Mouse (Mus musculus) frontal cortex, postnatal 25 days (tissue): ENCODE data around the gene Ucn3.
A peak's percentile ranks its signal among the peaks of the same experiment; 100 is the strongest.
"Not testable (repeated sequence)": the region's sequence is repeated elsewhere in the genome, so short reads cannot be mapped to it uniquely, and the experiment has no call there.

Experiments used
- DNase-seq, 2 experiments: peaks; one replicate each; pipeline ENCODE4 v3.0.0; 2022; ENCODE audit warnings: low spot score in 2 of 2

Ucn3 gene

DNA sequence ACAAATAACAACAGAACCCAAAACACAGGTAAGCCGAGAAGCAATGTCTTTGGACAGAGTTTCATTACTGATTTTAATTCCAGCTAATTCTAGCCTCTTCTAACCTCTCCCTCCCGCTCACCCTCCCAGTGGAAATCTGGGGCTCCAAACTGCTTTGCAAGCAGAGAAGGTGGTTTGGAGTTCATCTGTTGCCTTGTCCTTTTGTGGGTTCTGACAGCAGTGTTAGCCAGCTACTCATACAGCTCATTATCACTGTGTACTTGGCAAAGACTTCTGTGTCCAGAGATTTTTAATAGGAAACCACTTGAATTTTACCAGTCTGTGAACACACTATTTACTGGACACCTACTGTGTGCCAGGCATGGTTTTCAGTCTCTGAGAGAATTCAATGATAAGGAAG lies at the start of gene Ucn3:
Gene Ucn3 (minus strand): TSS at position 101 of the 400 bp plus-strand sequence.
- no peak for DNase-seq

DNA sequence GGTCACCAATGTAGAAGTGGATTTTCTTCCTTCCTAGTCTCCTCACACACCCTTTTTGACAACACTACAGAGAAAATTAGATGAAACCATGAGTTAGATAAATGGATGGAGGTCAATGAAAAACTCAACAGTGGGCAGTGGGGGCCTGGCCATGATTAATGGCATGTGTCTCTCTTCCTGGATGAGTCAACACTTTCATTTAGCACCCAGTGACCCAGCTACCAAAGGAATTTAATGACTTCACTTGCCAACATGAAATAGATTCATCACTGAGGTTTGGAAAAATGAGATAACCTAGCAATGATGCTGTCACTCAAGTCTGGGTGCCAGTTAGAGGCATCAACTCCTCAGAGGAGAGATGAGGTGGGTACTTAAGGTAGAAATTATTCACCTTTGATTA lies 46.9 kb upstream of the Ucn3 start:
- no peak for DNase-seq

DNA sequence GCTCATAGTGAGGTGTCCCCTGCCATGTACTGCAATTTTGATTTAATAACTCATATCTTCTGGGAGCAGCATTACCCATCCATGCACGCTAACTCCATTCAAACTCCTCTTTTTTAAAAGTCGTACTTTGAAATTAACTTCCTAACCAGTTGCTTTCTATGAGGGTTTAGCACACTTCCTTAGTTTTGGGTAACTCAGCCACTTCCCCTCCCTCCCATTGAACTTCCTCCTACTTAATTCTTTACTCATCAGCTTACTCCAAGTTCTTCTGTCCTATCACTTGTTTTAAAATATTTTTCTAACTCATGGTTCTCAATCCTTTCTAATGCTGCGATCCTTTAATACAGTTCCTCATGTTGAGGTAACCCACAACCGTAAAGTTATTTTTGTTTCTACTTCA lies 23.7 kb upstream of the Ucn3 start:
- no peak for DNase-seq

DNA sequence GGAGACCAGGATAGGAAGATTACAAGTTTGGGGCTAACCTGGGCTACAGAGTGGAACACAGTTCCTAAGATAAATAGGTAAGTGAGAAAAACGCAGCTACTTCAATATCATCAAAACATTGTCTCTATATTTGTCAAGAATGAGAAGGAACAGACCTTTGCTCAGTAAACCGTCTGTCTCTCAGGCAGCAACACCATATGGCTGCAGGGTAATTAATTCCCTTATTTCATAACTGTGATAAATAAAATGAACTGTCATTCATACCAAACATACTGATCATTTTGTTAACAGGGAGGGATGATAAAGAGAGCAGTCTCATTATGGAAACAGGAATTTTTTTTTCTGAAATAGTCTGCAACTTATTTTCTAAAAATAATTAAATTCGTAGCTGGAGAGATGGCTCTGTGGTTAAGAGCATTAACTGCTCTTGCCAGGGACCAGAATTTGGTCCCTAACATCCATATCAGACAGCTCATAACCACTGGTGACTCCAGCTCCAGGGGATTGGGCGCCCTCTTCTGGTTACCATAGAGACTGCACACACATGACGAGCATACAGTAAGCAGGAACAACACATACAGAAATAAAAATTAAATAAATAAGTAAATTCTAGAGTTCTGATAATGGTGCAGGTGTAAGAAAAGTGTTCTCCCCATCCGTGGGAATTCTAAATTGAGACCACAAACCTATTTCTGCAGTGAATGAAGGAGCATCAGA lies 6.2 kb upstream of the Ucn3 start:
- DNase-seq: no peak

DNA sequence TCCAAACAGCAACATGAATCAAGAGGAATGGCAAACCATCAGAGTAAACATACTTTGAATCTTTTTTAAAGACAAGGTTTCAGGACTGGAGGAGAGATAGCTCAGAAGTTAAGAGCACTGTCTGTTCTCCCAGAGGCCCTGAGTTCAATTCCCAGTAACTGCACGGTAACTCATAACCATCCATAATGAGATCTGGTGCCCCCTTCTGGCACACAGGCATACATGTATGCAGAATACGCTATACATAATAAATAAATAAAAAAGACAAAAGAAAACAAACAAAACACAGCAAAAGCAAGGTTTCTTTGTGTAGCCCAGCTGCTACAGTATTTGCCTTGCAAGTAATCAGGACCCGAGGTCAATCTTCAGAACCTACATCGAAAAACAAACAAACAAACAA lies 4.3 kb upstream of the Ucn3 start:
- DNase-seq: no peak

GRCm38 (mm10) chr13:3947267-3947666 lies 2.1 kb upstream of the Ucn3 start:
- DNase-seq: no peak

- DNase-seq: no peak
Observed at GRCm38 (mm10) chr13:3944699-3945098, 450 bp downstream of the Ucn3 start.

GRCm38 (mm10) chr13:3926046-3926445 lies 19.1 kb downstream of the Ucn3 start:
- DNase-seq: no peak

DNA sequence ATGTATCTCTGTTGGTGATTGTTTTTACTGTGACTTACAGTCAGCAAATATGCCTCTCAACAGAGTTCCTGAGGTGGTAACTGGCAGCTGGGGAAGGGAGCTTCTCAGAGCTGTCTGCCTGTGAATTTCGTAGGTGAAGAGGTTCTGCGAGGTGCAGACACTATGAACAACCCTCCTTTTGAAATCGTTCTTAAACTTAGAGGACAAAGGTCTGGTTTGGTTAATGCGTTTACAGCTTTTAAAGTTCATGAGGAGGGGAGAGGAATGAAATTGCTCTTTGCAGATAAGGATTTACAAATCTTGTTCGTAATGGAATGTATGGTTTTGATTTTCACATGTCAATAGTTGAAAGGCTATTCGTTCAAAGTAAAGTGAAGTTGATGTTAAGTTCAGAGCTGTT lies 19.5 kb downstream of the Ucn3 start:
- no peak for DNase-seq

DNA sequence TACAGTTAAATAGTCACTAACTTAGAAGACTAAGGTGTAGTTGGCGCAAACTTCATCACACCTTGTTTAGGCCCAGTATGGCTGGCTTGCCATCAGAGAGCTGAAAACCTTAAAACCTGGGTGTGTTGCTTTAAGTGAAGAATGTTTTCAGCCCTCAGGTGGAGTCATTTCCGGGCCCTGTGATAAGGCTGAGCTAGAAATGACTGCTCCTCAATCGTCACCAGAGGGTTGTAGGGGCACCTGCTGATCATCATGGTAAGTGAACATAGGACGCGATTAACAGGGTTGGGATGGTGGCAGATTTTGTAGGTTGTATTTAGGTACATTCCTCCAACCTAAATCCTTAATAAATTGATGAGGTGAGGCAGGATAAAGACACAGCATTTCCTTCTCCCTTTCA lies 20.7 kb downstream of the Ucn3 start:
- DNase-seq: no peak

- DNase-seq: peak; percentile 80
Observed at GRCm38 (mm10) chr13:3917571-3918311, 27.4 kb downstream of the Ucn3 start, which contains the start of the genes Net1 and Tubal3. Net1 (minus strand) TSS chr13:3918220. Tubal3 (plus strand) TSS chr13:3918274.

- no peak for DNase-seq
Observed at GRCm38 (mm10) chr13:3913504-3913903, 31.6 kb downstream of the Ucn3 start.

DNA sequence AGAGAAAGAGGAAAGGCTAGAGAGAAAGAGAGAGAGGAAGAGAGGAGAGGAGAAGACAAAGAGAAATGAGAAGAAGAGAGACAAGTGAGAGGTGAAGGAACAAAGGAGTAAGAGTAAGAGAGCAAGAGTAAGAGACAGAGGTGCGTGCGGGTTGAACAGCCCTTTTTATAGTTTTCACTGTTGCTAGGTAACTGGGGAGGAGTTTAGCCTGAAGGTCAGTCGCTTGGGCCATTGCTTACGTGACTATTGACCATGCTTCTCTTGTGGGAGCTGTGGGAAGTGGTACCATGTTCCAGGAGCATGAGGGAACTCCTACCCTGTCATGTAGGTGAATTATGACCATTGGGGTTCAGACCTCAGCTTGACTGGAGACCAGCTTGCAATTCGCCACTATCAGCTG lies 34.8 kb downstream of the Ucn3 start:
- no peak for DNase-seq

DNA sequence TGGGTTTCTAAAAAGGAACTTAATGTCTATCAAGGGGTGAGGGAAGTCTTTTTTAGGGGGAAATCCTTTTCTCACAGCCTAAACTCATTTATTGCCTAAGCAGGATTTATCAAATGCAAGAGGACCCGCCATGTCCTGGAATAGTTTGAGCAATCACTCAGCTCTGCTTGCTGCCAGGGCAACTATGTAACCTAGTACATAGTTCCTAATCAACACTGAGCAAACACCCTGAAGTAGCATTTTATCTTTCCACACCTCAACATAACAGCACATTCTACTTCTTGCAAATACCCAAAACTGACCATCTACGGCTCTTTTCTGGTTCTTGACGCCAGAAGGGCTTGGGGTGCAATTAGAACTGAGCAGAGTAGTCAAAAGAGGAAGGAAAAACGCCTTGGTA lies 36.9 kb downstream of the Ucn3 start:
- no peak for DNase-seq

- DNase-seq: no peak
Observed at GRCm38 (mm10) chr13:3907151-3907696, 37.9 kb downstream of the Ucn3 start.

DNA sequence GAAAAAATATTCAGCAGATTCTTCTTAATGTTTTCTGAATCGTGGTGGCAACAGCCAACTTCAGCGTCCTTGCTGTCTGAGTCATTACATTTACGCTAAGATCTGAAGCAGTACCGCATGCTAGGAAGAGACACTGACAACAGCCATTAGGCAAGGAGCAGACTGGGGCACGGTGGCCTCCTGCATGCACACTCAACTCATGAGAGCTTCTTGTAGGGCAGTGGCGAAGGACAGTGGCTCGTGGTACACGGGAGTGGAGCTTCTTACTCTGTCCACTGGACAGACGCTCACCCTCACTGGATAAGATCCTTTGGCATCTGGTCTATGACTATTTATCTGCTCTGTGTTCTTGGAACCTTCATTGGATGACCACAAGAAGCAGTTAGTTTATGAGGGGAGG lies 45.8 kb downstream of the Ucn3 start:
- DNase-seq: no peak

DNA sequence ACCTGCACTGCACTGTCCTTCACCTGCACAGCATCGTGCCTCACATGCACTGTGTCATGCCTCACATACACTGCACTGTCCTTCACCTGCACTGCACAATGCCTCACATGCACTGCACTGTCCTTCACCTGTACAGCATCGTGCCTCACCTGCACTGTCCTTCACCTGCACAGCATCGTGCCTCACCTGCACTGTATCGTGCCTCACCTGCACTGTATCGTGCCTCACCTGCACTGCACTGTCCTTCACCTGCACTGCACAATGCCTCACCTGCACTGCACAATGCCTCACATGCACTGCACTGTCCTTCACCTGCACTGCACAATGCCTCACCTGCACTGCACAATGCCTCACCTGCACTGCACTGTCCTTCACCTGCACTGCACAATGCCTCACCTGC lies 46.9 kb downstream of the Ucn3 start:
- not testable (repeated sequence) for DNase-seq

DNA sequence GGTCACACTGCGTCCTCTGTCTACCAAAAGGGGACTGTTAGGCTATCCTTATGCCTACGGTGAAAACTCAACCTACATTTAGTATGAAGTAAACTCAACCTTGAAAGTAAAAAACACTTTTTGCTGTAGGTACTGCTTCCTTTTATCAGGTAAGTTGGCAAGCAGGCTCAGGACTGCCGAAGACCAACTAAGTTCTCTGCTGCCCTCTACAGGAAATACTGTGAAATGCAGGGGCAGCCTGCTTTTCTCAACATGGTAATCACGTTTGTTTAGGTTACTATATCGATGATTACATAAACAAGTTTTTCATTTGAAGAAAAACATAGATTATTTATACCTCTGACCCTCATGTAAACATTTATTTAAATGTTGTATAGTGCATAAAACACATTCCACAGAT lies 48.2 kb downstream of the Ucn3 start:
- peak; percentile 49 to 75 for DNase-seq

GRCm38 (mm10) chr13:3896032-3896431 lies 49.1 kb downstream of the Ucn3 start:
- no peak for DNase-seq

DNA sequence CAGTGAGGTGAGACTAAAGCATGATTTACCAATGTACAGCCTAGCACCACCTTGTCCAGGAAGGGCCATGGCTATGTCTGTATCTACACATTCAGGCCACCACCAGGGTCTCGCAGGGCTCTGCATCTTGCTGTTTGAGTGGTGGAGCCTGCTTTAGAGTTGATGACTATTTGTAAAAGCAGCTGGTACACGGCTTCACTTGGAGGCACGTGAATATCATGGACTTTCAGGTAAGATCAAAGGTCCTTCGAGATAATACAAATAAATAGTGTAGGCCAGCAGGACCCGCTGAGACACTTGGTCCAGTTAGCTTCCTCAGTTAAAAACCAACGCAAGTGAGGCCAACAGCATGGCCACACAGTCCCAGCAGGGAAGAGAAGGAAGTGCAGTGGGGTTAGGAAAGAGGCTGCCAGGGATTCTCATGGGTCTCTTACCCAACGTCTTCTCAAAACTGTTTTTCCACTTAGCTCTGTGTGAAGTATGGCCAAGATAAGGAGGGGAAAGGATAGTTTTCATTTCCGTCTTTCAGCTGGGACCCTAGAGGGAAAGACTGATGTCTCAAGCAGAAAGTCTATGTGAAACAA lies 49.7 kb downstream of the Ucn3 start:
- no peak for DNase-seq

DNA sequence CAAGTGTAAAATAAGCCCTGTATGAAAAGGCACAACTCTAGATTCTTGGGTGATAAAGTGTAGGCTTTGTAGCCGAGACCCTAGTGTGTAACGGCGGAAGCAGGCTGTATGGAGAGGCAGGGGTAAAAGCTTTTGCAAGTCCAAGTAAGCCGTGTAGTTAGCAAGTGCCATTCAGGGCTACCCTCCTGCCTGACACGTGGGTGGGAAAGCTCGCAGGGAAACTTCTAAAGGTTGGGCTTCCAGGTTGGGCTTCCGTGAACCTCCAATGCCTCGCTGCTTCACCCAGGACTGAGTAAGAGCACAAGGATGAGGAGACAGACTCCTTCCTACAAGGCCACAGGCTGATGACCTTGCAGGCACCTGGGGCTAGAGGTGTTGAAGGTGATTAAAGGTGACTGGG lies 50.6 kb downstream of the Ucn3 start:
- DNase-seq: no peak

GRCm38 (mm10) chr13:3893126-3893734 lies 51.9 kb downstream of the Ucn3 start:
- DNase-seq: peak; percentile 70 to 82
